Mouse (Mus musculus) stomach, postnatal 0 days (tissue): ENCODE measurements at regions not wholly inside any gene's neighbourhood (a gene's known extent, or its start where the extent isn't known, plus 50 kb on each side); places are given as distances from the start of the nearest gene placed in this dataset.

Source experiments
- CTCF ChIP-seq: IDR thresholded peaks from 2 replicates; pipeline ENCODE4 v1.5.1; 2016; ENCODE audit warnings: antibody characterized with exemption, low read depth, mild to moderate bottlenecking, moderate library complexity
- EP300 ChIP-seq: optimal IDR thresholded peaks from 2 replicates; pipeline ENCODE3; 2016; ENCODE audit warnings: antibody characterized with exemption

DNA sequence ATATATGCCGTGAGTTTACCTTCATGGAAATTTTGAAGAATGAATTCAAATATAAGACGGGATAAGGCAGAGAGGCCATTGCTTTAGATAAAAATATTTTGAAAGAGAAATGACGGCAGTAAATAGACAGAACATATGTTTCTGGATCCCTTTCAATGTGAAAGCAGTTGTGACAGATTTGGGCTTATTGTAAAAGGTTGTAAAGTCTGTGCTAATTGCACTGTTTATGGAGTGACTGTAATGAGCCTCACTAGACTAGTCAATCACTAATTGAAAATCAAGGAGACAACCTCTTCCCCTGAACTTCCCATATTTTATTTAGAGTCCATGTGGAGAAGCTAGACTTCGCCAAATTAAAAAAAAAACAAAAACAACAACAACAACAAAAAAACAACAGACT, 193.7 kb downstream of the Tfec start:
- no peak for TF ChIP-seq CTCF
- no peak for TF ChIP-seq EP300
